Mouse (Mus musculus) MEL-GATA-1-ER (cell line): ENCODE data around the gene Glis1.

Source experiments
- DNase-seq: peaks from one replicate; pipeline ENCODE4 v3.0.0-alpha.2; 2012; ENCODE audit warnings: low read depth; ENCODE audit errors: extremely low read depth

Glis1 gene

DNA sequence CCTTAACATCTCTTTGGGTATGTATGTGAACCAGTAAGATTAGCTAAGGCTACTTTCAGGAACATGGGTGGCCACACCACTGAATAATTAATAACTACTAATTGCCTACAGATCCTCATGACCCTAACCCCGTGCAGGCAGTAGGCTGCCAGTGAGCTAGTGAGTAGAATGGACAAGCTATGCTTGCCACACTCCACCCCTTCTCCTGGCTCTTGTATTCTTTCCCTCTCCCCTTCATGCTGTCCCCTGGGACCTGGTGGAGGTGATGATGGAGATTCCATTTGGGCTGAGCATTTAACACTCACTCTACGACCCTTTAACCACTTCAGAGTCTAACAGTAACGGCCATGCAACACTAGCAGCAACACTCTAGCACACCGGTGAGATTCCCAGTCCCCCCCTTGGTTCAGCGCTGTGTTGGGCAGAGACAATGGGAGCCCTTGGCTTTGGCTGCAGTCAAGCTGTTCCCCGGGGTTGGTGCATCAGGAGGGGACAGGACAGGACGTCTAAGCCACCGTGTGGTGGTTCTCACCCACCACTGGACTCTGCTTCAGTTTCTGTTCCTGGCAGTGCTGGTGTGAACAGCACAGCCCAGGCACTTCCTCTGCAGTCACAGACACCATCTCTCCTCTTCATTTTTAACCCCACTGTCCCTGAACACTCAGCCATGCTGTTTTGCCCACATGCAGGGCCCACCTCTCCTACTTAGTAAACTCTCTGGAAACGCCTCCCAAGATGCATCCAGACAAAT, 246.9 kb downstream of the Glis1 start:
- no peak for DNase-seq

DNA sequence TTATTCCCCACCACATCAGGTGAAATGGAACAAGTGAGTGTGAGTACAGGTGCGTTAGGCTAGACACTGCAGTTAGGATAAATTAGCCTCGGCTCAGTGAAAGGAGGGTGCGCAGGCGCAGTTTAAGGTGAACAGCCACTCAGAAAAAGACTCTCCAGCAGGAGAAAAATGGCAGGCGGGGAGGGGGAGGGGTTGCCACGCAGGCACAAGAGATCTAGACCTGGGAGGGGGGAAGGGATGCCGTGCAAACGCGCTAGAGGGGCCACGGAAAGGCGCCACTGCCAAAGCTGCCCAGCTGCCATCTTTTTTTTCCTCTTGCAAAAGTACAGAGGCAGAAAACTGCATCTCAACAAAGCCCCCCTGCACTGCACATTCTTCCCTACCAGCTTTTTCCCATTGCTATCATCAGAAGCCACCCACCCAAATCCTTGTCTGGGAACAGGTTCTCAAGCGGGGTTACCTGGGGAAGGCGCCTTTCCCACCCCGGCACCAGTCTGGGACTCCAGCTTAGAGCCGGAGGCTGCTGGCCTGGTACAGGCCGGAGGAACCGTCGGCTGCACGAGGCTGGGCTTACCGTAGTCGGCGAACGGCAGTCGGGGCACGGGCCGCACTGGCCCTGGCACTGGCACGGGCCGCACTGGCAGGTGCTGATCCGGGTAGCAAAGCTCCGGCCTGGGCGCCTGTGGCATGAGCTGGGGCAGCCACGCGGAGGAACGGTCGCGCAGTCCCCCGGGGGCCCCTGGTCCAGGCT, 248.8 kb downstream of the Glis1 start:
- no peak for DNase-seq

GRCm38 (mm10) chr4:107684130-107684529, 249.7 kb downstream of the Glis1 start, which contains the start of gene Dmrtb1:
Dmrtb1 (minus strand) TSS chr4:107684230.
- DNase-seq: no peak
